Mouse (Mus musculus) ES-E14 (cell line): ENCODE measurements at regions not wholly inside any gene's neighbourhood (a gene's known extent, or its start where the extent isn't known, plus 50 kb on each side); places are given as distances from the start of the nearest gene placed in this dataset.

Source experiments
- DNase-seq: peaks from one replicate; pipeline ENCODE4 v3.0.0-alpha.2; 2013; ENCODE audit warnings: low read depth, low spot score
- H3K27ac ChIP-seq: 2 replicates; pipeline ENCODE4 v1.5.1; 2012; ENCODE audit warnings: low read depth, mild to moderate bottlenecking, low read length, moderate library complexity, mixed read lengths; ENCODE audit not compliant: poor library complexity, insufficient read depth, severe bottlenecking
- H3K36me3 ChIP-seq: 2 replicates; pipeline ENCODE4 v1.6.1; 2012; ENCODE audit warnings: mild to moderate bottlenecking, low read length, moderate library complexity, mixed read lengths; ENCODE audit not compliant: control insufficient read depth, poor library complexity, insufficient read depth, severe bottlenecking
- H3K4me1 ChIP-seq, 2 experiments: fragments of 150-350 bp in 1 of 2; sonication (generic) in 1 of 2; 2 replicates each; pipeline ENCODE4 v1.6.1; 2012; ENCODE audit warnings: low read length in 2 of 2, mild to moderate bottlenecking in 1 of 2, mixed read lengths in 1 of 2; ENCODE audit not compliant: control insufficient read depth in 2 of 2, insufficient read depth in 2 of 2, poor library complexity in 1 of 2
- H3K4me3 ChIP-seq, 2 experiments: fragments of 150-350 bp in 1 of 2; sonication (generic) in 1 of 2; 2 replicates each; pipeline ENCODE4 v1.5.1; 2012; ENCODE audit warnings: low read length in 2 of 2, low read depth in 1 of 2, mild to moderate bottlenecking in 1 of 2, mixed read lengths in 1 of 2; ENCODE audit not compliant: insufficient read depth in 1 of 2, poor library complexity in 1 of 2, severe bottlenecking in 1 of 2
- H3K9ac ChIP-seq: 2 replicates; pipeline ENCODE4 v1.6.1; 2012; ENCODE audit warnings: low read depth, mild to moderate bottlenecking, low read length, mixed read lengths; ENCODE audit not compliant: poor library complexity, insufficient read depth, severe bottlenecking
- H3K9me3 ChIP-seq: fragments of 150-350 bp; sonication (generic); 2 replicates; pipeline ENCODE4 v1.6.1; 2012; ENCODE audit warnings: low read depth, mild to moderate bottlenecking, low read length; ENCODE audit not compliant: control insufficient read depth, insufficient read depth
- CHD2 ChIP-seq: IDR thresholded peaks from 2 replicates; pipeline ENCODE4 v1.6.1; 2014; ENCODE audit warnings: mild to moderate bottlenecking, low read depth, low read length, inconsistent platforms
- HCFC1 ChIP-seq: IDR thresholded peaks from 2 replicates; pipeline ENCODE4 v1.6.1; 2012; ENCODE audit warnings: low read length, inconsistent platforms, borderline replicate concordance; ENCODE audit not compliant: insufficient read depth
- MAFK ChIP-seq: IDR thresholded peaks from 2 replicates; pipeline ENCODE4 v1.6.1; 2014; ENCODE audit warnings: mild to moderate bottlenecking, low read depth, low read length, inconsistent platforms; ENCODE audit not compliant: insufficient read depth
- ZC3H11A ChIP-seq: IDR thresholded peaks from 2 replicates; pipeline ENCODE4 v1.6.1; 2012; ENCODE audit warnings: low read depth, mild to moderate bottlenecking, inconsistent platforms, low read length, borderline replicate concordance
- ZNF384 ChIP-seq: IDR thresholded peaks from 2 replicates; pipeline ENCODE4 v1.6.1; 2012; ENCODE audit warnings: low read depth, low read length, inconsistent platforms
- in situ Hi-C, 2 experiments: fragments of 600-800 bp; cut with MboI; formaldehyde crosslinking; loops; one replicate each; pipeline ENCODE4 v1.15.1; 2025; ENCODE audit warnings: low sequenced_read_pairs in 2 of 2, inconsistent platforms in 1 of 2; ENCODE audit not compliant: unreplicated experiment in 2 of 2

DNA sequence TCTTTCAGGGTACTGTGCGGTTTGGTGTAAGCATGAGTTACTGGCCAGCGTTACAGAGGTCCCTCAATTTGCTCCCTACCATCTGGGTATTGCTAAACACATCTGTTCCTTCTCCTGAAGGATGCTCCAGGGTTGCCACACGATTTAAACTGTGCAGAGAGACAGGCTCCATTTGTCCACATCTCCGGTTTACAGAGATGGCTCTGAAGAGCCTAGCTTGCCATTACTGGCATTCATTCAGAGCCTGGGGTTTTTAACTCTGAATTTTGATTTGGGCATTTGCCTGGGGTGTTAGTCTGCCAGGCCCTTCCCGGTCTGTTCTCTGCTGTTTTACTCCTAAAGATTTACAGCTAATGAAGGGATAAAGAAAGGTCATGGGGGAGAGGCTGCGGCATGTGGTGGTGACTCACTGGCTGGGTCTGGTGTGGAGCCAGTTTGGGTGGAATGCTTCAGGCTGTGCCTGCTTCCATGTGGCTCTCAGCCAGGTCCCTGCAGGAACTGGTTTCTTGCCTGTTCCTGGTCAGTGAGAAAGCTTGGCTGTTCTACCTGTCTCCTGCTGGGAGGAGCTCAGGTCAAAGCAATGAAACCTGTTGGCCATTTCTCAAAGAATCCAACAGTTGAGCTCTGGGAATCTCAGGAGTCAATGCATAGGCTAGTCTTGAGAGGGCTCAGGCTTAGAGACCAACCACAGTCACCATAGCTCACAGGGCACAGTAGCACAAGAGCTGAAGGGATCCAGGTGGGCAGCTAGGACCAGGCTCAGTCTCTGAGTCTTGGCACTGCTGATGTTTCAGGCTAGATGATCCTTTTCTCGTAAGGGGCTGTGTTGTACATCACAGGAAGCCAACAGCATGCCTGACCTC, 112.5 kb upstream of the Pgrmc2 start:
- TF ChIP-seq CHD2 (no peak), ZC3H11A (no peak)
- H3K36me3 ChIP-seq: no peaks in the 10 kb centered on the region
- H3K9me3 ChIP-seq: no peaks in the 10 kb centered on the region
- in situ Hi-C loops: no loop called here
- H3K27ac ChIP-seq: no peak overlapping the region
- no peaks in the 10 kb centered on the region for H3K4me1 ChIP-seq
- DNase-seq: no peak
- H3K4me3 ChIP-seq: no peak overlapping the region
- H3K9ac ChIP-seq: no peak overlapping the region

- in situ Hi-C loops: no loop called here
- H3K9ac ChIP-seq: no peak overlapping the region
- H3K36me3 ChIP-seq: no peaks in the 10 kb centered on the region
- H3K9me3 ChIP-seq: no peaks in the 10 kb centered on the region
- no peak overlapping the region for H3K27ac ChIP-seq
- H3K4me1 ChIP-seq: no peaks in the 10 kb centered on the region
- H3K4me3 ChIP-seq: no peak overlapping the region
- no peak for TF ChIP-seq HCFC1
- TF ChIP-seq ZNF384: no peak
- TF ChIP-seq CHD2: no peak
- no peak for TF ChIP-seq ZC3H11A
- 0 out of 2 replicates have a peak, but pooled peaks have one; percentile 23 for TF ChIP-seq MAFK
- no peak for DNase-seq
These were observed 111.7 kb upstream of the Pgrmc2 start for GRCm38 (mm10) chr3:41194311-41195112.

GRCm38 (mm10) chr3:41185305-41186097, 102.7 kb upstream of the Pgrmc2 start:
- Histone ChIP-seq H3K36me3 (no peaks in the 10 kb centered on the region), H3K4me1 (no peaks in the 10 kb centered on the region), H3K9ac (no peak overlapping the region), H3K4me3 (no peak overlapping the region), H3K27ac (no peak overlapping the region), H3K9me3 (no peaks in the 10 kb centered on the region)
- no peak for TF ChIP-seq CHD2
- TF ChIP-seq HCFC1: no peak
- TF ChIP-seq MAFK: no peak
- in situ Hi-C loops: no loop called here
- DNase-seq: no peak

DNA sequence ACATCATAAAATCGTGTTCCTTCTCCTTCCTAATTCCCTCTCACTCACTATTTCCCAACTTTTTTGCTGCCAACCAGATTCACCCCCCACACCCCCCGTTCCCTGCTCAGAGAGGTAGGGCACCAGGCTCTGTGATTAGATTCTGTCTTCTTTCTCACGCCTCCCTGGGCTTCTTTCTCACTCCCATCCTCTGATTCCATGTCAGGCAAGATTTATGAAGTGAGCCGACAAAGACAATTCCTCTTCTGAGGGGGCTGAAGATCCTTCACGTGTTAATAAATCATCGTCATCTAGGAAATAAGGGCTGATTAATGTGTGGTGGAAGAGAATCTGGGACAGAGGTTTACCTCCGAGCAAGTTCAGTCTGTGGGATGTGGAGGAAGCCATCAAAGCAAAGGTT, 101.5 kb upstream of the Pgrmc2 start:
- DNase-seq: no peak
- H3K4me1 ChIP-seq: no peaks in the 10 kb centered on the region
- H3K9ac ChIP-seq: no peak overlapping the region
- H3K27ac ChIP-seq: no peak overlapping the region
- no peak for TF ChIP-seq MAFK
- TF ChIP-seq ZC3H11A: no peak
- TF ChIP-seq CHD2: no peak
- no peak for TF ChIP-seq ZNF384
- TF ChIP-seq HCFC1: no peak
- H3K36me3 ChIP-seq: no peaks in the 10 kb centered on the region
- no peak overlapping the region for H3K4me3 ChIP-seq
- in situ Hi-C loops: no loop called here
- H3K9me3 ChIP-seq: no peaks in the 10 kb centered on the region
